7 mouse cellular contexts compared by ENCODE assay signal in genomic region chr5:125388358-125389092, GRCm38 (mm10). TPM values are rescaled to one million over a fixed set of nuclear protein-coding genes. Genes with fewer than 3 reads are reported as not detected.
DNase-seq lines count a peak whose midpoint lies in the region; ATAC-seq and TF ChIP-seq lines count a peak whose summit lies in the region.

No protein-coding gene starts in this region.

- no peak for ATAC-seq in lung, embryonic 15.5 days (ENCODE audit: borderline replicate concordance, extremely low read depth, low FRiP score, low TSS enrichment)
- no peak for ATAC-seq in limb, embryonic 11.5 days (ENCODE audit: insufficient number of reproducible peaks, low FRiP score, low TSS enrichment, low read depth)

- H3K27me3 ChIP-seq in lung, embryonic 15.5 days = no peaks in the 10 kb centered on the region
- no peaks in the 10 kb centered on the region for H3K27me3 ChIP-seq in limb, embryonic 11.5 days (ENCODE audit: control insufficient read depth, insufficient read depth, low read length)
- H3K27me3 ChIP-seq in splenic B cell, adult 2 months (ENCODE audit: control insufficient read depth, insufficient read depth, low read length, poor library complexity, severe bottlenecking) = no peaks in the 10 kb centered on the region

- WGBS in lung, embryonic 15.5 days = 18% methylated on average over 13 of the region's 13 CpGs
- WGBS in limb, embryonic 11.5 days = 29% methylated on average over 13 of the region's 13 CpGs

- TF ChIP-seq CTCF in embryonic fibroblast, embryonic 13.5 days (IDR thresholded peaks at IDR 0.05; ENCODE audit: borderline replicate concordance, insufficient read depth, low read length) = no peak

- peaks cover 47% of the 10 kb centered on the region for H3K4me1 ChIP-seq in lung, embryonic 15.5 days
- H3K4me1 ChIP-seq in embryonic fibroblast, embryonic 13.5 days (ENCODE audit: control insufficient read depth, insufficient read depth, low read length) = peaks cover 3% of the 10 kb centered on the region; the same call in 1 of the 2 replicates
- peaks cover 11% of the 10 kb centered on the region; the same call in 1 of the 2 replicates for H3K4me1 ChIP-seq in limb, embryonic 11.5 days (ENCODE audit: control insufficient read depth, insufficient read depth, low read length)

- TF ChIP-seq POLR2A in embryonic fibroblast, embryonic 13.5 days (IDR thresholded peaks at IDR 0.05; ENCODE audit: low read depth, low read length) = peak; percentile 60

- H3K27ac ChIP-seq in lung, embryonic 15.5 days = peak overlapping the region; percentile 96
- H3K27ac ChIP-seq in embryonic fibroblast, embryonic 13.5 days (ENCODE audit: insufficient read depth, low read length) = peak overlapping the region; percentile 99
- no peak overlapping the region for H3K27ac ChIP-seq in limb, embryonic 11.5 days (replicated peaks; ENCODE audit: low read depth, low read length)

- no peaks in the 10 kb centered on the region for H3K9me3 ChIP-seq in lung, embryonic 15.5 days
- H3K9me3 ChIP-seq in limb, embryonic 11.5 days (ENCODE audit: control insufficient read depth, low read length) = no peaks in the 10 kb centered on the region

- peak overlapping the region; percentile 79 for H3K4me2 ChIP-seq in lung, embryonic 15.5 days
- peak overlapping the region; percentile 79 for H3K4me2 ChIP-seq in limb, embryonic 11.5 days (ENCODE audit: low read depth, severe bottlenecking)

- H3K36me3 ChIP-seq in lung, embryonic 15.5 days = peaks cover 24% of the 10 kb centered on the region
- peaks cover 11% of the 10 kb centered on the region for H3K36me3 ChIP-seq in limb, embryonic 11.5 days (ENCODE audit: control insufficient read depth, insufficient read depth, low read length)
- H3K36me3 ChIP-seq in splenic B cell, adult 2 months (ENCODE audit: control insufficient read depth, insufficient read depth, low read length, poor library complexity, severe bottlenecking) = peaks cover 12% of the 10 kb centered on the region; the same call in 1 of the 2 replicates

- no peak for DNase-seq in lung, postnatal 14 days
- DNase-seq in limb, embryonic 11.5 days (ENCODE audit: low spot score) = no peak
- DNase-seq in splenic B cell, adult 2 months (ENCODE audit: low read depth, low spot score) = peak; percentile 44
- DNase-seq in embryo, embryonic 9.5 days (ENCODE audit: extremely low spot score) = no peak
- DNase-seq in gastrocnemius, adult 8-10 months (ENCODE audit: low spot score in 2 of 2) = no peak

- peak overlapping the region; percentile 91 for H3K9ac ChIP-seq in lung, embryonic 15.5 days
- H3K9ac ChIP-seq in limb, embryonic 11.5 days (ENCODE audit: low read length) = peak overlapping the region; percentile 49; the same call in 1 of the 2 replicates

- peak overlapping the region; percentile 70 for H3K4me3 ChIP-seq in lung, embryonic 15.5 days
- H3K4me3 ChIP-seq in embryonic fibroblast, embryonic 13.5 days (ENCODE audit: insufficient read depth, low read length) = peak overlapping the region; percentile 99
- H3K4me3 ChIP-seq in limb, embryonic 11.5 days (ENCODE audit: low read depth, low read length) = peak overlapping the region; percentile 100

RNA-seq across cellular contexts. Expression of gene Gm10382, which starts 0.6 kb away (rescaled TPM):
- polyA plus RNA-seq in lung, embryonic 15.5 days (2015; fragmentation: Nextera tagmentation; extraction: Ambion mirVana) = 0.56 and 0.73 TPM in 2 replicates
- polyA plus RNA-seq in embryonic fibroblast, embryonic 13.5 days (2011; ENCODE audit: insufficient read length, low read depth, missing spikeins) = not detected in 2 replicates
- 0.28 TPM in 1 of 2 replicates, not detected in the other for polyA plus RNA-seq in limb, embryonic 11.5 days (2014; fragmentation: Nextera tagmentation; extraction: Ambion mirVana)
- total RNA-seq in gastrocnemius, adult 8-10 months (2022) = under 1 TPM in 2 of 4 experiments, not detected in 2; 0.31 to 0.34 TPM

RNA-seq across cellular contexts. Expression of gene Ubc, which starts 1.5 kb away (rescaled TPM):
- 1,173 and 1,218 TPM in 2 replicates for polyA plus RNA-seq in lung, embryonic 15.5 days (2015; fragmentation: Nextera tagmentation; extraction: Ambion mirVana)
- polyA plus RNA-seq in embryonic fibroblast, embryonic 13.5 days (2011; ENCODE audit: insufficient read length, low read depth, missing spikeins) = 543 and 665 TPM in 2 replicates
- 979 and 1,019 TPM in 2 replicates for polyA plus RNA-seq in limb, embryonic 11.5 days (2014; fragmentation: Nextera tagmentation; extraction: Ambion mirVana)
- total RNA-seq in gastrocnemius, adult 8-10 months (2022) = 1,000 to 10,000 TPM; 1,167 to 1,677 (median 1,560) TPM

RNA-seq across cellular contexts. Expression of gene Dhx37, which starts 45.4 kb away (rescaled TPM):
- 9.9 and 11.7 TPM in 2 replicates for polyA plus RNA-seq in lung, embryonic 15.5 days (2015; fragmentation: Nextera tagmentation; extraction: Ambion mirVana)
- polyA plus RNA-seq in embryonic fibroblast, embryonic 13.5 days (2011; ENCODE audit: insufficient read length, low read depth, missing spikeins) = 18.6 and 27.6 TPM in 2 replicates
- 12.4 and 14.2 TPM in 2 replicates for polyA plus RNA-seq in limb, embryonic 11.5 days (2014; fragmentation: Nextera tagmentation; extraction: Ambion mirVana)
- total RNA-seq in gastrocnemius, adult 8-10 months (2022) = 1 to 10 TPM; 4.4 to 5.1 (median 4.8) TPM

RNA-seq across cellular contexts. Expression of gene Scarb1, which starts 47.6 kb away (rescaled TPM):
- 61.2 and 65.6 TPM in 2 replicates for polyA plus RNA-seq in lung, embryonic 15.5 days (2015; fragmentation: Nextera tagmentation; extraction: Ambion mirVana)
- polyA plus RNA-seq in embryonic fibroblast, embryonic 13.5 days (2011; ENCODE audit: insufficient read length, low read depth, missing spikeins) = 46.8 and 47.8 TPM in 2 replicates
- polyA plus RNA-seq in limb, embryonic 11.5 days (2014; fragmentation: Nextera tagmentation; extraction: Ambion mirVana) = 27.7 and 30.3 TPM in 2 replicates
- 10 to 100 TPM; 11.1 to 19.0 (median 13.3) TPM for total RNA-seq in gastrocnemius, adult 8-10 months (2022)

RNA-seq across cellular contexts. Expression of gene Bri3bp, which starts 52.8 kb away (rescaled TPM):
- 35.6 and 39.2 TPM in 2 replicates for polyA plus RNA-seq in lung, embryonic 15.5 days (2015; fragmentation: Nextera tagmentation; extraction: Ambion mirVana)
- 30.2 and 37.5 TPM in 2 replicates for polyA plus RNA-seq in embryonic fibroblast, embryonic 13.5 days (2011; ENCODE audit: insufficient read length, low read depth, missing spikeins)
- 36.9 and 39.3 TPM in 2 replicates for polyA plus RNA-seq in limb, embryonic 11.5 days (2014; fragmentation: Nextera tagmentation; extraction: Ambion mirVana)
- total RNA-seq in gastrocnemius, adult 8-10 months (2022) = 1 to 10 TPM; 3.0 to 4.6 (median 4.1) TPM
